Mouse (Mus musculus): ENCODE results near the gene Actn2. TPM values are rescaled to one million over a fixed set of nuclear protein-coding genes. Genes with fewer than 3 reads are reported as not detected.

Gene Actn2
- polyA plus RNA-seq, 1 experiment from 2014 or later: 21.0 TPM

GRCm38 (mm10) chr13:12341447-12341846 is 887 bp upstream of the Actn2 start:
- WGBS: 16% methylated on average over 6 of the region's 6 CpGs
- no peak overlapping the region for H3K4me2 ChIP-seq
- ATAC-seq (replicated peaks; ENCODE audit: low FRiP score): no peak

GRCm38 (mm10) chr13:12339446-12339845 is 1.1 kb downstream of the Actn2 start:
- H3K4me2 ChIP-seq: no peak overlapping the region
- ATAC-seq (replicated peaks; ENCODE audit: low FRiP score): no peak
- H3K4me3 ChIP-seq (replicated peaks): no peak overlapping the region

More at GRCm38 (mm10) chr13:12341447-12341846, 887 bp upstream of the Actn2 start:
- Histone ChIP-seq H3K27ac (no peak overlapping the region), H3K27me3 (no peaks in the 10 kb centered on the region; the same call in 1 of the 2 replicates), H3K4me1 (peaks cover 12% of the 10 kb centered on the region), H3K9ac (no peak overlapping the region), H3K9me3 (replicated peaks) (no peaks in the 10 kb centered on the region), H3K4me3 (replicated peaks) (no peak overlapping the region), H3K36me3 (no peaks in the 10 kb centered on the region)

GRCm38 (mm10) chr13:12337752-12338151 is 2.8 kb downstream of the Actn2 start:
- no peaks in the 10 kb centered on the region for H3K9me3 ChIP-seq (replicated peaks)
- no peak overlapping the region for H3K4me3 ChIP-seq (replicated peaks)
- no peaks in the 10 kb centered on the region; the same call in 1 of the 2 replicates for H3K27me3 ChIP-seq
- ATAC-seq (replicated peaks; ENCODE audit: low FRiP score): no peak
- no peak overlapping the region for H3K9ac ChIP-seq
- no peak overlapping the region for H3K4me2 ChIP-seq
- 88% methylated on average over 7 of the region's 7 CpGs for WGBS
- H3K4me1 ChIP-seq: peaks cover 12% of the 10 kb centered on the region
- H3K36me3 ChIP-seq: no peaks in the 10 kb centered on the region
- no peak overlapping the region for H3K27ac ChIP-seq

More at GRCm38 (mm10) chr13:12339446-12339845, 1.1 kb downstream of the Actn2 start:
- no peak overlapping the region for H3K27ac ChIP-seq
- H3K36me3 ChIP-seq: no peaks in the 10 kb centered on the region
- peaks cover 12% of the 10 kb centered on the region for H3K4me1 ChIP-seq
- H3K9ac ChIP-seq: no peak overlapping the region
- H3K9me3 ChIP-seq (replicated peaks): no peaks in the 10 kb centered on the region
- H3K27me3 ChIP-seq: no peaks in the 10 kb centered on the region; the same call in 1 of the 2 replicates

GRCm38 (mm10) chr13:12334016-12334415 is 6.5 kb downstream of the Actn2 start:
- no peak overlapping the region for H3K27ac ChIP-seq
- 50% methylated on average over 12 of the region's 12 CpGs for WGBS
- no peaks in the 10 kb centered on the region for H3K4me1 ChIP-seq
- no peak for ATAC-seq (replicated peaks; ENCODE audit: low FRiP score)
- no peaks in the 10 kb centered on the region for H3K9me3 ChIP-seq (replicated peaks)
- no peaks in the 10 kb centered on the region for H3K36me3 ChIP-seq
- no peak overlapping the region for H3K9ac ChIP-seq
- no peak overlapping the region for H3K4me2 ChIP-seq
- no peak overlapping the region for H3K4me3 ChIP-seq (replicated peaks)
- no peaks in the 10 kb centered on the region for H3K27me3 ChIP-seq

- H3K36me3 ChIP-seq: no peaks in the 10 kb centered on the region
- ATAC-seq (replicated peaks; ENCODE audit: low FRiP score): no peak
- 97% methylated on average over 5 of the region's 5 CpGs for WGBS
- no peak overlapping the region for H3K4me2 ChIP-seq
- no peaks in the 10 kb centered on the region for H3K9me3 ChIP-seq (replicated peaks)
- H3K27ac ChIP-seq: no peak overlapping the region
- H3K4me3 ChIP-seq (replicated peaks): no peak overlapping the region
- no peak overlapping the region for H3K9ac ChIP-seq
- H3K4me1 ChIP-seq: no peaks in the 10 kb centered on the region
- H3K27me3 ChIP-seq: no peaks in the 10 kb centered on the region
Observed at GRCm38 (mm10) chr13:12331528-12331927, 9.0 kb downstream of the Actn2 start.

- Histone ChIP-seq H3K36me3 (no peaks in the 10 kb centered on the region), H3K4me2 (no peak overlapping the region), H3K27ac (no peak overlapping the region), H3K4me3 (replicated peaks) (no peak overlapping the region), H3K9ac (no peak overlapping the region), H3K27me3 (no peaks in the 10 kb centered on the region), H3K4me1 (no peaks in the 10 kb centered on the region), H3K9me3 (replicated peaks) (no peaks in the 10 kb centered on the region)
- ATAC-seq (replicated peaks; ENCODE audit: low FRiP score): no peak
- 83% methylated on average over 4 of the region's 4 CpGs for whole genome bisulfite sequencing
Observed at GRCm38 (mm10) chr13:12328392-12328791, 12.2 kb downstream of the Actn2 start.

GRCm38 (mm10) chr13:12327577-12327976 is 13.0 kb downstream of the Actn2 start:
- ATAC-seq (replicated peaks; ENCODE audit: low FRiP score): no peak
- WGBS: 88% methylated on average over 6 of the region's 6 CpGs
- Histone ChIP-seq H3K4me2 (no peak overlapping the region), H3K9me3 (replicated peaks) (no peaks in the 10 kb centered on the region), H3K4me3 (replicated peaks) (no peak overlapping the region), H3K27ac (no peak overlapping the region), H3K36me3 (no peaks in the 10 kb centered on the region), H3K9ac (no peak overlapping the region), H3K4me1 (no peaks in the 10 kb centered on the region), H3K27me3 (no peaks in the 10 kb centered on the region)

GRCm38 (mm10) chr13:12323076-12323625 is 17.4 kb downstream of the Actn2 start:
- no peak overlapping the region for H3K4me3 ChIP-seq (replicated peaks)

GRCm38 (mm10) chr13:12320148-12320547 is 20.4 kb downstream of the Actn2 start:
- 76% methylated on average over 2 of the region's 2 CpGs for WGBS
- Histone ChIP-seq H3K9me3 (replicated peaks) (no peaks in the 10 kb centered on the region), H3K9ac (no peak overlapping the region), H3K36me3 (no peaks in the 10 kb centered on the region), H3K27me3 (no peaks in the 10 kb centered on the region), H3K4me2 (no peak overlapping the region), H3K27ac (no peak overlapping the region), H3K4me1 (no peaks in the 10 kb centered on the region), H3K4me3 (replicated peaks) (no peak overlapping the region)
- no peak for ATAC-seq (replicated peaks; ENCODE audit: low FRiP score)

More at GRCm38 (mm10) chr13:12323076-12323625, 17.4 kb downstream of the Actn2 start:
- no peaks in the 10 kb centered on the region for H3K27me3 ChIP-seq
- H3K36me3 ChIP-seq: no peaks in the 10 kb centered on the region
- no peak overlapping the region for H3K27ac ChIP-seq
- 88% methylated on average over 12 of the region's 12 CpGs for WGBS
- no peak overlapping the region for H3K9ac ChIP-seq
- H3K9me3 ChIP-seq (replicated peaks): no peaks in the 10 kb centered on the region
- no peak for ATAC-seq (replicated peaks; ENCODE audit: low FRiP score)
- H3K4me2 ChIP-seq: no peak overlapping the region
- H3K4me1 ChIP-seq: no peaks in the 10 kb centered on the region

GRCm38 (mm10) chr13:12318017-12318416 is 22.5 kb downstream of the Actn2 start:
- no peaks in the 10 kb centered on the region for H3K9me3 ChIP-seq (replicated peaks)
- H3K27me3 ChIP-seq: no peaks in the 10 kb centered on the region
- 85% methylated on average over 5 of the region's 5 CpGs for WGBS
- no peak overlapping the region for H3K4me2 ChIP-seq
- H3K4me1 ChIP-seq: no peaks in the 10 kb centered on the region
- no peak overlapping the region for H3K27ac ChIP-seq
- no peak overlapping the region for H3K4me3 ChIP-seq (replicated peaks)
- no peak for ATAC-seq (replicated peaks; ENCODE audit: low FRiP score)
- no peaks in the 10 kb centered on the region for H3K36me3 ChIP-seq
- no peak overlapping the region for H3K9ac ChIP-seq

- no peaks in the 10 kb centered on the region for H3K9me3 ChIP-seq (replicated peaks)
- no peaks in the 10 kb centered on the region for H3K36me3 ChIP-seq
- no peak overlapping the region for H3K27ac ChIP-seq
- H3K9ac ChIP-seq: no peak overlapping the region
- 71% methylated on average over 6 of the region's 6 CpGs for WGBS
- no peaks in the 10 kb centered on the region for H3K27me3 ChIP-seq
- ATAC-seq (replicated peaks; ENCODE audit: low FRiP score): no peak
- H3K4me3 ChIP-seq (replicated peaks): no peak overlapping the region
- no peak overlapping the region for H3K4me2 ChIP-seq
- H3K4me1 ChIP-seq: no peaks in the 10 kb centered on the region
Observed at GRCm38 (mm10) chr13:12317191-12317765, 23.3 kb downstream of the Actn2 start.

- H3K9me3 ChIP-seq (replicated peaks): no peaks in the 10 kb centered on the region
- 92% methylated on average over 6 of the region's 6 CpGs for WGBS
- H3K4me2 ChIP-seq: no peak overlapping the region
- no peaks in the 10 kb centered on the region for H3K36me3 ChIP-seq
- peaks cover 2% of the 10 kb centered on the region; the same call in 1 of the 2 replicates for H3K4me1 ChIP-seq
- no peak overlapping the region for H3K27ac ChIP-seq
- no peak overlapping the region for H3K9ac ChIP-seq
- H3K4me3 ChIP-seq (replicated peaks): no peak overlapping the region
- no peaks in the 10 kb centered on the region for H3K27me3 ChIP-seq
- no peak for ATAC-seq (replicated peaks; ENCODE audit: low FRiP score)
Observed at GRCm38 (mm10) chr13:12314173-12314572, 26.4 kb downstream of the Actn2 start.
